Mouse (Mus musculus) left cerebral cortex, postnatal 14 days (tissue): ENCODE results near the gene Lrrc32. TPM values are rescaled to one million over a fixed set of nuclear protein-coding genes. Genes with fewer than 3 reads are reported as not detected.
A peak's percentile ranks its signal among the peaks of the same experiment; 100 is the strongest.

Experiments
- DNase-seq, 2 experiments: peaks; one replicate each; pipeline ENCODE4 v3.0.0; 2021 to 2022; ENCODE audit warnings: low spot score in 2 of 2, mixed read lengths in 1 of 2
- intact Hi-C: fragments of 180-260 bp; cut with DNase I; formaldehyde crosslinking; loops from one replicate; pipeline ENCODE4 v1.15.1; 2025
- long read RNA-seq, 2 experiments: library from polyadenylated mRNA; stranded (forward); transcript quantifications; one replicate each; pipeline ENCODE4 v2.0.0; 2021
- total RNA-seq, 2 experiments: library from RNA; stranded (reverse); gene quantifications; 2 replicates each; pipeline ENCODE4 v1.2.3; 2021

The Lrrc32 gene
- 1 to 10 TPM; 3.0 to 3.9 TPM for total RNA-seq
- long read RNA-seq, experiment 1, full-length matches to known transcripts, result 5 of 5 reads
- long read RNA-seq, experiment 1, partial matches to known transcripts, result 0 of 5 reads
- long read RNA-seq, experiment 1, other reads (novel, unspliced or antisense), result 0 of 5 reads
- long read RNA-seq, experiment 2, full-length matches to known transcripts, result 5 of 8 reads
- long read RNA-seq, experiment 2, partial matches to known transcripts, result 0 of 8 reads
- long read RNA-seq, experiment 2, other reads (novel, unspliced or antisense), result 3 of 8 reads

GRCm38 (mm10) chr7:98489131-98489530, at the start of gene Lrrc32:
Gene Lrrc32, plus strand, starts transcription at chr7:98489283.
- no peak for DNase-seq
- intact Hi-C loops, result loop anchor here (10.0 kb wide), 1 partner anchor 206 kb away; no protein-coding TSS in a partner anchor

DNA sequence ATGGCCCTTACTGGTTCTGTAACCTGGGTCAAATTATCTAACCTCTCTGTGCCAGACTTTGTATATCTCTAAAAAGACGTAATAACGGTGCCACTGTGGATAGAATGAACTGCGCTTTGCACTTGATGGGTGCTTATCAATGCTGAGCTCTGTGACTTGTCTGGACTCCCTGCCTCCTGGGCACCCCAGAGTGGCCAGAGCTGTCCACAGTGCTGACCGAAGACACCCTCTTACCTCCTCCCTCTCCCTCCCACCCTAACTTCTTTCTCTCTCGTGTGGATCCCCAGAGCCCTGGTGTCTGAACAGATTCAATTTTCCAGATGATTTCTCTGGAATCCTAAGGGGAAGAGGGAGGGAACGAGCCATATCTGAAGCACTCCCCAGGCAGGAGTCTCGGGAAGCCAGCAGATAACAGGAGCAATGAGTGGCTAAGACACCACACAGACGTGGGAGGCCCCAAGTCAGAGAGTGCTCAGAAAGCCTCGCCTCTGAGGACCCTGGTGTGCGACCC, 49.1 kb upstream of the Lrrc32 start, which contains the start of gene Gucy2d:
Gucy2d (plus strand) TSS at position 461 of the 511 bp plus-strand sequence.
- intact Hi-C loops, result loop anchor here (10.0 kb wide), 1 partner anchor 285 kb away; no protein-coding TSS in a partner anchor

DNA sequence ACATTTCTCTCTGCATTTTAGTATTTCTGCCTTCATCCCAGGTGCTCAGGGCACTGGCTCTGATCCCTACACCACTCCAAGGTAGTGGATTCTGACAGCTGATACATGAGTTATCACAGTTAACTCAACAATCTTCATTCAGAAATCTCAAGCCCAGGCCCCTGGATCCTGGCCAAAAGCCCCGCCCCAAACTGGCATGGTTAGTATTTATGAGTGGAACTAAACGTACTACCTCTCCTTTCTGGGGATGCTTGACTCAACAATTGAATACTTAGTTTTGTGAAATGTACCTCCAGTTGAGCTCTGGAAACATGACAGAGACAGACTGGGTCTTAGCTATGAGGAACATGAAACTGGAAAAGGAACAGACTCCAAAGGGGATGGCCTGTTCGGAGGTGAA, 42.2 kb upstream of the Lrrc32 start:
- intact Hi-C loops, result no loop called here
- no peak for DNase-seq

More for the DNA sequence above, 49.1 kb upstream of the Lrrc32 start, which contains the start of gene Gucy2d:
- no peak for DNase-seq

- DNase-seq, result peak; percentile 25 to 41
- intact Hi-C loops, result no loop called here
Measured at GRCm38 (mm10) chr7:98447585-98448308, 41.3 kb upstream of the Lrrc32 start.

DNA sequence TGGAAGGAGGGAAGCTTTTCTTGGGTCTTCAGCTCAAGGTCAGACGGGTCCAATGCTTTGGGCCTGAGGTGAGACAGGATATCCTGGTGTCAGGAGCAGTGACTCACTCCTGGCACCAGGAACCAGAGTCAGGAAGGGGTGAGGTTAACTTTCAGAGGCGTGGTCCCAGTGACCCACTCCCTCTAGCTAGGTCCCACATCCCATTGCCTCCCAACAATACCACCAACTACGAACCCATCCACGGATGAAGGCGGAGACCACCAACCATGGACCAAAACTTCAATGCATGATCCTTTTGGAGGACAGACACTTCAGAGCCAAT, 40.8 kb upstream of the Lrrc32 start:
- intact Hi-C loops, result no loop called here
- no peak for DNase-seq

- intact Hi-C loops, result no loop called here
- no peak for DNase-seq
Measured at GRCm38 (mm10) chr7:98449696-98450095, 39.4 kb upstream of the Lrrc32 start.

GRCm38 (mm10) chr7:98454397-98455120, 34.5 kb upstream of the Lrrc32 start:
- intact Hi-C loops, result no loop called here
- no peak for DNase-seq

GRCm38 (mm10) chr7:98460319-98460718, 28.8 kb upstream of the Lrrc32 start:
- no peak for DNase-seq
- intact Hi-C loops, result no loop called here

DNA sequence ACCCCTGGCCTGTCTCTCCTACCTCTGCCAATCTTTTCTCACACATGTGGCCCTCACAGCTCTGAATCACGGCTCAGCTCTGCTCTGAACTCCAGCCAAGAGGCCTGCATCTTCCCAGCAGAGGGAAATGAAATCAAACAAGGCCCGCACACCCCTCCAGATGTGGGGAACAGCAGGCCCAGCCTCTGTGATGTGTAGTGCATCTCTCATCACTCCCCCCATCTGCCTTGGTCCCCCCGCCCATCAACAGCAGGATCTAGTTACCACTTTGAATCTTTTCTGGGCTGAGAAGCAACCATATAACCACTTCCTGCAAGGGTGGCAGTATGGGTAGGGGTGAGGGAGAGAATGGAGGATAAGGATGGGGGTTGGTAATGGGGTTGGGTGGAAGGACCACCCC, 20.0 kb upstream of the Lrrc32 start:
- no peak for DNase-seq
- intact Hi-C loops, result no loop called here

DNA sequence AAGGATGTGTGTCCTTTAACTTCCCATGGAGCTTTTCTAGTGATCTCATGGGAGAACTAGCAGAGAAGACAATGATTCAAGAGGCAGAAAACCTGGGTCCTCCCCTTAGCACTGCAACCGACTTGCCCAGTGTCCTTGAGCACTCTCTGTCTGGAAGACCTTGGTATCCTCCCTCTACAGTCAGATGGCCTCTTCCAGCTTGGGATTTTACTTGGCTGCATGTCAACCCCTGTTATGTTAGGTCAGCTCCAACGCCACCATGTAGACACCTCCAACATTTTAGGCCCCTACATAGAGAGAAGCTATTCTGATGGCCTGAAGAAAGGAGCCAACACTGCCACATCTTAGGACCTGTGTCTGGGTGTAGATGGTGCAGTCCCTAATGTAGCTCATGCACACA, 16.6 kb upstream of the Lrrc32 start:
- intact Hi-C loops, result no loop called here
- no peak for DNase-seq

- no peak for DNase-seq
- intact Hi-C loops, result no loop called here
Measured at GRCm38 (mm10) chr7:98474558-98474957, 14.5 kb upstream of the Lrrc32 start.

DNA sequence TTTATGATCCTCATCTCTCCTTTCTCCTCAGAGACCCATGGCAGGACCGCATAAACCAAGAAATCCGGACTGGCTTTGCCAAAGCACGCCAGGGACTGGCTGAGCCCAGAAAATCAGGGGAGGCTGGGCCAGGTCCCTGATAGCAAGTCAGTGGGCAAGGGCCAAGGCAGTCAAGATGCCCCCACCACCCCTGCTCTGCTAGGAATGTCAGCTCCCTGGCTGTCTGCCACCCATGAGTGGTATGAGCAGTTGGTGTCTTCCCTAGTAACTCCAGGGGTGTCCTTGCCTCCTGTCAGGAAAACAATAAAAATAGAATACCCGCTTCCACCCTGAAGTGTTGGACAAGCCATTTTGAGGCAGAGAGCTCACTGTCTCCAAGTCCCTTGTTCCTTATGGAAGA, 11.9 kb upstream of the Lrrc32 start:
- intact Hi-C loops, result no loop called here
- no peak for DNase-seq

DNA sequence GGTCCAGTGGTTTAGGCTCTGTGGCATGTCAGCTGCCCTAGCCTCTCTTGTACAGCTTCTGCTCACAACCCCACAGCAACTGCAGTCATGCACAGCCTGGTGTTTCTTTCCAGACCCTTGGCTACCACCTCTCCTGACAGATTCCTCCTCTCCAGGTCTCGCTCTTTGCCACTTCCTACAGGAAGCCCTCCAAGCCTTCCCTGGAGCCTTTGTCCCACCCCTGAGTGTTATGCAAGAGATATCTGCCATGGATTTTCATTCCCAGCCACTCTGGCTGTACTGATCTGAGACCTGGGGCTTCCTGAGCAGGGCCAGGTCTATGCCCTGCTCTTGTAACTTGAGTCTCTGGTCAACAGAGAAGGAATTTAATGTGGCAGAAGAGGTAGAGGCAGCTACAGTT, 8.6 kb upstream of the Lrrc32 start:
- intact Hi-C loops, result loop anchor here (10.0 kb wide), 1 partner anchor 214 kb away; no protein-coding TSS in a partner anchor
- DNase-seq, result no peak

GRCm38 (mm10) chr7:98481066-98481734, 7.9 kb upstream of the Lrrc32 start:
- peak; percentile 79 to 80 for DNase-seq
- intact Hi-C loops, result loop anchor here (1.0 to 10.0 kb wide), 2 partner anchors 108 to 214 kb away; no protein-coding TSS in a partner anchor

- no peak for DNase-seq
- intact Hi-C loops, result loop anchor here (1.0 to 10.0 kb wide), 2 partner anchors 107 to 213 kb away; no protein-coding TSS in a partner anchor
Measured at GRCm38 (mm10) chr7:98481861-98482260, 7.2 kb upstream of the Lrrc32 start.

DNA sequence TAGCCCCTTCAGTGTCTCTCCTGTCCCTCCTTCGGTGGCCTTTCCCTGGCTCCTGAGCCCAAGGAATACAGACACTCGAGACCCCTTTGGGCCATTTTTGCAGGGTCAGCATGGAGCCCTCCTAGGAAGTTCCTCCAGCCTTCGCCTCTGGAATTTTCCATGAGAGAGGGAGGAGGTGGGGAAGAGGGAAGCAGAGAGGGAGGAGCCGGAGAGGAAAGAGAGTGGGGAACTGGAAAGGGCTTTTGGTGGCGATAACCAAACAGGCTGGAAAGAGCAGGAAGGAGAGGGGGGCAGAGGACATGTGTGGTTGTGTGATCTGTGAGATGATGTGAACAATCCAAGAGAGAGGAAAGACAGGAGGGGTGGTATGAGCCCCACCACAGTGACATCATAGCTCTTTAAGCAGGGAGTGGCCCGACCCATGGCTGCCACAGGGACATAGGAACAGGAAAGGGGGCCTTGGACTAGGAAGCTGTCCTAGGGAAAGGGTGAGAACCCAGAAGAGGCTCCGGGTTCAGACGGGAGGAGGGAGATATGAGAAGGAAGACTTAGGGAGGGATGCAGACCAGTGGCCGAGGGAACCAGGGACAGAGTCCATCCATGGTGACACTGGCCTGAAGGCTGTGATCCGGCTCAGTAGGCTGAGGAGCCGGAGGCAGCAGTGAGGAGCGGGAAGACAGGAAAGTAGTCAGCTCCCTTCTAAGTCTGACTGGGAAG, 6.4 kb upstream of the Lrrc32 start:
- DNase-seq, result no peak
- intact Hi-C loops, result loop anchor here (10.0 kb wide), 1 partner anchor 212 kb away; no protein-coding TSS in a partner anchor

GRCm38 (mm10) chr7:98483268-98483607, 5.8 kb upstream of the Lrrc32 start:
- DNase-seq, result no peak
- intact Hi-C loops, result loop anchor here (10.0 kb wide), 1 partner anchor 212 kb away; no protein-coding TSS in a partner anchor

DNA sequence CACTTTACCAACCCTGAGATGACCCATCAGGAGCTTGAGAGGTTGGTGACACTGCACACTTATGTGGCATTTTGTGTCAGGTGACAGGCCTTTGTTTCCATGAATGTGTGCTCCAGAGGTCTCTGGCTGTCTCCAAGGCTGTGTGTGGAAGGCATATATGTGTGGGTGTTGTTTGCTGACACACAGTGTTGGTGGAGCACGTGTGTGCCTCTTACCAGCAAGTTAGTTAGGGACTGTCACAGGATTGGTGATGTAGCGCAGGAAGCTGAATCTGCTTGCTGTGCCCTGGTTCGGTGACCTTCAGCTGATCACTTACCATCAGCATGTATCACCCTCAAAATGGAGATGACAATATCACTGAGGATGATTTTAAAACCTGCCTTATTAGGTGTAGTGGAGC, 4.2 kb upstream of the Lrrc32 start:
- DNase-seq, result no peak
- intact Hi-C loops, result loop anchor here (10.0 kb wide), 1 partner anchor 210 kb away; no protein-coding TSS in a partner anchor

- DNase-seq, result no peak
- intact Hi-C loops, result loop anchor here (10.0 kb wide), 1 partner anchor 209 kb away; no protein-coding TSS in a partner anchor
Measured at GRCm38 (mm10) chr7:98485508-98485907, 3.6 kb upstream of the Lrrc32 start.
